Mouse (Mus musculus): ENCODE measurements at regions not wholly inside any gene's neighbourhood (a gene's known extent, or its start where the extent isn't known, plus 50 kb on each side); places are given as distances from the start of the nearest gene placed in this dataset.
"Not testable (repeated sequence)": the region's sequence is repeated elsewhere in the genome, so short reads cannot be mapped to it uniquely, and the experiment has no call there.

DNA sequence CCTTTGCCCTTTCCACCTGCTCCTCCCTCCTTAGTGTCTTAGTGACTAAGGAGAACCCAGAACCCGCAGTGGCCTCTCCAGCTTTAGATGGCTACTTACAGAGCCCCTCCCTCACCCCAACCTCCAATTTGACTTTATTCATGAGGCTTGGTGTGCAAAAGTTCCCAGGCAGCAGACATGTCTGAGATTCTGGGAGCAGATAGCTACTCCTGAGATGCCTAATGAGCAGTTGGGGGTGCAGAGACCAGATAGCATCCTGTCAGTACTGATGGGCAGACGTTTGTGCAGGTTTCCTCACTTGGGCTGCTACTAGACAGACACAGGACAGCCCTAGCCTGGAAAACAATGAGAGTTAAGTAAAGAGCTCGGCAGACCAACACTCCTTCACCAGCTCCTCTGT, 83.7 kb upstream of the Cep85l start:
- Histone ChIP-seq H3K27ac (ENCODE audit: low read depth, low read length) (no peak overlapping the region), H3K9ac (ENCODE audit: low read depth, low read length) (no peak overlapping the region; the same call in 1 of the 2 replicates), H3K4me3 (ENCODE audit: low read depth, low read length) (no peak overlapping the region), H3K9me3 (ENCODE audit: control insufficient read depth, low read length) (no peaks in the 10 kb centered on the region), H3K4me2 (replicated peaks; ENCODE audit: low read depth, low read length) (no peak overlapping the region), H3K27me3 (ENCODE audit: control insufficient read depth, insufficient read depth, low read length) (no peaks in the 10 kb centered on the region), H3K4me1 (replicated peaks; ENCODE audit: control insufficient read depth, insufficient read depth, low read length) (peaks cover 4% of the 10 kb centered on the region; the same call in 1 of the 2 replicates), H3K36me3 (ENCODE audit: control insufficient read depth, insufficient read depth, low read length) (no peaks in the 10 kb centered on the region)
- ATAC-seq (ENCODE audit: low FRiP score) (no peak; the same call in 1 of the 2 replicates), DNase-seq (ENCODE audit: low spot score) (peak; percentile 24)
- 24% methylated on average over 3 of the region's 3 CpGs for WGBS

GRCm38 (mm10) chr10:53462449-53463308, 82.9 kb upstream of the Cep85l start:
- 22% methylated on average over 15 of the region's 15 CpGs for WGBS
- Histone ChIP-seq H3K27me3 (ENCODE audit: control insufficient read depth, insufficient read depth, low read length) (no peaks in the 10 kb centered on the region), H3K9ac (ENCODE audit: low read depth, low read length) (peak overlapping the region; percentile 52), H3K36me3 (ENCODE audit: control insufficient read depth, insufficient read depth, low read length) (no peaks in the 10 kb centered on the region), H3K9me3 (ENCODE audit: control insufficient read depth, low read length) (no peaks in the 10 kb centered on the region), H3K4me1 (replicated peaks; ENCODE audit: control insufficient read depth, insufficient read depth, low read length) (peaks cover 4% of the 10 kb centered on the region; the same call in 1 of the 2 replicates), H3K4me2 (replicated peaks; ENCODE audit: low read depth, low read length) (peak overlapping the region; percentile 26), H3K4me3 (ENCODE audit: low read depth, low read length) (no peak overlapping the region), H3K27ac (ENCODE audit: low read depth, low read length) (no peak overlapping the region)
- peak; percentile 71 for ATAC-seq (ENCODE audit: low FRiP score)
- peak; percentile 41 for DNase-seq (ENCODE audit: low spot score)

- no peak overlapping the region for H3K4me3 ChIP-seq (ENCODE audit: low read depth, low read length)
- H3K9ac ChIP-seq (ENCODE audit: low read depth, low read length) = no peak overlapping the region
- H3K27ac ChIP-seq (ENCODE audit: low read depth, low read length) = no peak overlapping the region
- H3K36me3 ChIP-seq (ENCODE audit: control insufficient read depth, insufficient read depth, low read length) = no peaks in the 10 kb centered on the region
- no peaks in the 10 kb centered on the region for H3K9me3 ChIP-seq (ENCODE audit: control insufficient read depth, low read length)
- H3K4me2 ChIP-seq (replicated peaks; ENCODE audit: low read depth, low read length) = no peak overlapping the region
- H3K27me3 ChIP-seq (ENCODE audit: control insufficient read depth, insufficient read depth, low read length) = no peaks in the 10 kb centered on the region
- DNase-seq (ENCODE audit: low spot score) = peak; percentile 11
- 84% methylated on average over 7 of the region's 7 CpGs for WGBS
- H3K4me1 ChIP-seq (replicated peaks; ENCODE audit: control insufficient read depth, insufficient read depth, low read length) = peaks cover 4% of the 10 kb centered on the region; the same call in 1 of the 2 replicates
- ATAC-seq (ENCODE audit: low FRiP score) = no peak
Measured at GRCm38 (mm10) chr10:53461070-53461781, 81.5 kb upstream of the Cep85l start.

- H3K4me2 ChIP-seq (replicated peaks; ENCODE audit: low read depth, low read length); H3K27ac ChIP-seq (ENCODE audit: low read depth, low read length); H3K9ac ChIP-seq (ENCODE audit: low read depth, low read length); ATAC-seq (ENCODE audit: low FRiP score); H3K36me3 ChIP-seq (ENCODE audit: control insufficient read depth, insufficient read depth, low read length); H3K4me3 ChIP-seq (ENCODE audit: low read depth, low read length); H3K27me3 ChIP-seq (ENCODE audit: control insufficient read depth, insufficient read depth, low read length); H3K9me3 ChIP-seq (ENCODE audit: control insufficient read depth, low read length); DNase-seq (ENCODE audit: low spot score); H3K4me1 ChIP-seq (replicated peaks; ENCODE audit: control insufficient read depth, insufficient read depth, low read length): not testable (repeated sequence)
- 58% methylated on average over 1 of the region's 1 CpGs for WGBS
Measured at GRCm38 (mm10) chr10:53459706-53460105, 80.0 kb upstream of the Cep85l start.

DNA sequence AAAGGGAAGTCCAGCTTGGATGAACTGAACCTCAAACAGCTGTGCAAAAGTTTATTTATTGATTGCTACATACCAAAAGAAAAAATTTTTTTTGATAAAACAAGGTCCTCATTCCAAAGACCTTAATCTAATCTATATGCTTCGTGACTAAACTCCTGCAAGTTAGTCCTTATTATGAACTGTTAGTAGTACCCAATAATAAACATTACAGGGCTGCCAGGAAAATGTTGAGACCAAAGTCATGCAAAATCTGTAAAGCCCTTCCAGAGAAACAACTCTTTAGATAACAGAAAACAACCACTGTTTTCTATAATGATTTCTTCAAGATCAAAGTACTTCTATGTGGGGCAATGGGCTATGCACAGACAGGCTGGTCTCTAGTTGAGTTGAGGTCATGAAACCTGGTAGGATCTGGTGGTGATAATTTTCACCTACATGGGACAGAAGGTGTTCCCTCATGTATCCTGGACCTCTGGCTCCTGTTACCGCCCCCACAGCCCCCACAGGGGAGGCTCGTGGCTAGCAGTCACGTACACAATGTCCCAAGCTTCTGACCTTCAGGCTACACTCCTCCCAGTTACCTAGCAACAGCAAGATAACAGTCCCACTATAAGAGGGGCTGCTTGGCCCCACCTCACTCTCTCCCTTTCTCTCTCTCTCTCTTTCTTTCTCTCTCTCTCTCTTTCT, 76.4 kb upstream of the Cep85l start:
- no peaks in the 10 kb centered on the region for H3K36me3 ChIP-seq (ENCODE audit: control insufficient read depth, insufficient read depth, low read length)
- H3K4me2 ChIP-seq (replicated peaks; ENCODE audit: low read depth, low read length) = no peak overlapping the region
- 64% methylated on average over 4 of the region's 4 CpGs for WGBS
- H3K9ac ChIP-seq (ENCODE audit: low read depth, low read length) = no peak overlapping the region
- ATAC-seq (ENCODE audit: low FRiP score) = no peak
- no peaks in the 10 kb centered on the region for H3K9me3 ChIP-seq (ENCODE audit: control insufficient read depth, low read length)
- H3K27ac ChIP-seq (ENCODE audit: low read depth, low read length) = no peak overlapping the region
- H3K4me1 ChIP-seq (replicated peaks; ENCODE audit: control insufficient read depth, insufficient read depth, low read length) = no peaks in the 10 kb centered on the region
- H3K4me3 ChIP-seq (ENCODE audit: low read depth, low read length) = no peak overlapping the region
- H3K27me3 ChIP-seq (ENCODE audit: control insufficient read depth, insufficient read depth, low read length) = no peaks in the 10 kb centered on the region
- no peak for DNase-seq (ENCODE audit: low spot score)

- WGBS = 57% methylated on average over 3 of the region's 3 CpGs
- H3K27me3 ChIP-seq (ENCODE audit: control insufficient read depth, insufficient read depth, low read length) = no peaks in the 10 kb centered on the region
- no peaks in the 10 kb centered on the region for H3K4me1 ChIP-seq (replicated peaks; ENCODE audit: control insufficient read depth, insufficient read depth, low read length)
- H3K4me2 ChIP-seq (replicated peaks; ENCODE audit: low read depth, low read length) = no peak overlapping the region
- H3K36me3 ChIP-seq (ENCODE audit: control insufficient read depth, insufficient read depth, low read length) = no peaks in the 10 kb centered on the region
- no peaks in the 10 kb centered on the region for H3K9me3 ChIP-seq (ENCODE audit: control insufficient read depth, low read length)
- ATAC-seq (ENCODE audit: low FRiP score) (no peak), DNase-seq (ENCODE audit: low spot score) (no peak)
- H3K27ac ChIP-seq (ENCODE audit: low read depth, low read length) = no peak overlapping the region
- H3K9ac ChIP-seq (ENCODE audit: low read depth, low read length) = no peak overlapping the region
- H3K4me3 ChIP-seq (ENCODE audit: low read depth, low read length) = no peak overlapping the region
Measured at GRCm38 (mm10) chr10:53444789-53445188, 65.0 kb upstream of the Cep85l start.

DNA sequence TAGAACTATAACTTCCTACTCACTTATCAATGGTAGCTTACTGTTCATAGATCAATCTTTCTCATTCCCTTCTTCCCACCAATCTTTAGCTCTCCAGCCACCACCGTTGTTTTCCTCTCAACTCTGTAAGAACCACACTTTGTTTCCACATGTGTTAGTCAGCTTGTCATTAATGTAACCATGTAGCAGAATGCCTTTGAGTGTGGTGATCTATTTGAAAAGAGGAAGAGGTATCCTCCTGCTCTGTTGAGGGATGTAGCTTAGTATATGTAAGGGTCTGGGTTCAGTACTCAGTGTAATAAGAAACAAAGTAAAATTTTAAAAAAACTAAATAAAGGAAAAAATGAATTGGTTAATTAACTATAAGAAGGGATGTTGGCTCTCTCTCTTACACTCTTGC, 63.7 kb upstream of the Cep85l start:
- Histone ChIP-seq H3K27ac (ENCODE audit: low read depth, low read length) (no peak overlapping the region), H3K4me2 (replicated peaks; ENCODE audit: low read depth, low read length) (no peak overlapping the region), H3K27me3 (ENCODE audit: control insufficient read depth, insufficient read depth, low read length) (no peaks in the 10 kb centered on the region), H3K4me3 (ENCODE audit: low read depth, low read length) (no peak overlapping the region), H3K36me3 (ENCODE audit: control insufficient read depth, insufficient read depth, low read length) (no peaks in the 10 kb centered on the region), H3K9me3 (ENCODE audit: control insufficient read depth, low read length) (no peaks in the 10 kb centered on the region), H3K4me1 (replicated peaks; ENCODE audit: control insufficient read depth, insufficient read depth, low read length) (no peaks in the 10 kb centered on the region), H3K9ac (ENCODE audit: low read depth, low read length) (no peak overlapping the region)
- ATAC-seq (ENCODE audit: low FRiP score) (no peak), DNase-seq (ENCODE audit: low spot score) (no peak)
- 96% methylated on average over 1 of the region's 1 CpGs for WGBS

GRCm38 (mm10) chr10:53442912-53443311, 63.2 kb upstream of the Cep85l start:
- ATAC-seq (ENCODE audit: low FRiP score) (no peak), DNase-seq (ENCODE audit: low spot score) (no peak)
- 97% methylated on average over 14 of the region's 14 CpGs for WGBS
- no peaks in the 10 kb centered on the region for H3K27me3 ChIP-seq (ENCODE audit: control insufficient read depth, insufficient read depth, low read length)
- no peak overlapping the region for H3K27ac ChIP-seq (ENCODE audit: low read depth, low read length)
- no peaks in the 10 kb centered on the region for H3K9me3 ChIP-seq (ENCODE audit: control insufficient read depth, low read length)
- no peak overlapping the region for H3K9ac ChIP-seq (ENCODE audit: low read depth, low read length)
- no peaks in the 10 kb centered on the region for H3K4me1 ChIP-seq (replicated peaks; ENCODE audit: control insufficient read depth, insufficient read depth, low read length)
- no peak overlapping the region for H3K4me2 ChIP-seq (replicated peaks; ENCODE audit: low read depth, low read length)
- H3K4me3 ChIP-seq (ENCODE audit: low read depth, low read length) = no peak overlapping the region
- no peaks in the 10 kb centered on the region for H3K36me3 ChIP-seq (ENCODE audit: control insufficient read depth, insufficient read depth, low read length)

Data from hindbrain, embryonic 11.5 days (tissue).